Mouse (Mus musculus) ovary, postnatal 14 days (tissue): ENCODE results near the gene Snx9.

Experiments used
- DNase-seq: peaks from one replicate; pipeline ENCODE4 v3.0.0; 2022; ENCODE audit warnings: low spot score

The Snx9 gene

DNA sequence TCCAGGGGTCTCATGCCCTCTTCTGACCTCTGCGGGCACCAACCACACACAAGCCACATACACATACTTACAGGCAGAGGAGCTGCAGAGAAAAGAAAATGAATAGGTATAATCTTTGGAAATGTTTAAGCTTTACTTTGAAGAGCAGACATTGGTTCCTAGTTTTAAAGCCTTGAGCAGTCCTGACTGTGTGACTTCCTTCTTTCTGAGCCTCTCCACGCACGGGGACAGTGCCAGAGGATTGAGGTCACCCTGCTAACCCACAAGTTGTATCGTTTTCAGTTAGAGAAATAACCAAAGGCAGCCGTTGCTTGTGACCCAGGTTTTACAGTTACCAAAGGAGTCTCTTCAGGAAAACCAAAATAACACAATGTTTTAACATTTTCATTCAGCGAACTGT lies 87.9 kb downstream of the Snx9 start:
- DNase-seq = no peak

DNA sequence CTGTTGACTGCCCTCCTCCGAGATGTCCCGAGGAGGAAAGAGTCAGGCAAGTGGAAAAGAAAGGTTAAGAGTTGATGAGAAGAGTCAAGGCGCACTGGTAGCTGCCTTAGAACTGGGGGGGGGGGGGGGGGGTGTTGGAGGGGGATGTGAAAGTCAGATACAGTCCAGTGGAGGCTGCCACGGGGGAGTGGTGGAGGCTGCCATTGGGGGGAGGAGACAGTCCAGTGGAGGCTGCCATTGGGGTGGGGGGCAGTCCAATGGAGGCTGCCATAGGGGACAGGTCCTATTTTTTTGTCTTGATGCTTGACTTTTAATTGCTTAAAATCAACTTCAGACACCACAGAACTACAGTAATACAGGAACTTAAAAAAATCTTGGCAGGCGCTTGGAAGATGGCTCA lies 91.0 kb downstream of the Snx9 start:
- DNase-seq = no peak

DNA sequence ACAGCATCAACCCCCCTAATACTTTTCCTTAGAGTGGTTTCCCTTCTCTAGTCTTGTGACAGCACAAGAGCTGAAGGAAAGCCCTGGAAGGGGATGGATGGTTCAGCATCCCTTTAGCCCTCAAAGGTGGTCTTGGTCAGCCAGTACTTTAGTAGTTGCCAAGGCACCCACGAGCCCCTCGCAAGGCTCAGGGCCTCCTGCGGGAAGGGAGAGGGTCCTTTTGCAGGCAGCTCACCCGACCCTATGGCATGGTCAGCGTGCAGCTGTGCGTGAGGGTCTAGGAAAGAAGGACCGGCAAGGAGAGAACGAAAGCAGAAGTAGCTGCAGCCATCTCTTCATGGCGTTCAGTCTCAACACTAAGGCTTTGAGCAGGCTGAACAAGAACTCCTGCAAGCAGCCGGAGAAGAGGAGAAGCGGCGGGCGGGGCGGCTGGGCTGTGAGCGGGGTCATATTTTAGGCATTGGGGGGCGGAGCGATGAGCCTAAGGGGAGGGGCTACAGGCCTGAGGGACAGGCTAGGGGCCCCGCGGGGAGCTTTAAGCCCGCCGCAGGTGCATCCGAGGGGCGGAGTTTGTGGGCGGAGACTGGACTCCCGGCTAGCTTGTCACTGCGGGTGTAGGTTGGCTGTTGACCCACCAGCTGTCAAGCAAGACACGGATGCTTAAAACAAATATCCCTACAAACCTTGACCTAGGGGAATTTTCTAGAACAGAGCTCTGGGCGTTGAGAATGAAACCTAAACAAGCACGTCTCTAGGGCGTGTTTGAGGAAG lies 93.6 kb downstream of the Snx9 start:
- peak; percentile 50 for DNase-seq

DNA sequence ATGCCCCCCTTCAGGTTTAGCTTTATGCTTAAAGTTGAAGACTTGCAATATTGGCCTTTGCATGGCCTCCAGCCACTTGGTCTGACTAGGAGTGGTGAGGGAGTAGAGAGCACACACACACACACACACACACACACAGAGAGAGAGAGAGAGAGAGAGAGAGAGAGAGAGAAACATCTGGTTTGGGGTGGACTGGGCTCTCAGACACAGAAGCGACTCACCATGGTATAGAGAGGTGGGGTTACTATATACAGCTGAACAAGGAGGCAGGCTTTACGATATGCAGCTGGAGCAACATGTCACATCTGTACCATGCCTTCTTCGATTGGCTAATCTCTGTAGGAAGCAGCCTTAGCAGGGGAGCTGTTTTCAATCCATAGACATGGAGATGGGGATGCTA lies 94.6 kb downstream of the Snx9 start:
- DNase-seq = no peak

DNA sequence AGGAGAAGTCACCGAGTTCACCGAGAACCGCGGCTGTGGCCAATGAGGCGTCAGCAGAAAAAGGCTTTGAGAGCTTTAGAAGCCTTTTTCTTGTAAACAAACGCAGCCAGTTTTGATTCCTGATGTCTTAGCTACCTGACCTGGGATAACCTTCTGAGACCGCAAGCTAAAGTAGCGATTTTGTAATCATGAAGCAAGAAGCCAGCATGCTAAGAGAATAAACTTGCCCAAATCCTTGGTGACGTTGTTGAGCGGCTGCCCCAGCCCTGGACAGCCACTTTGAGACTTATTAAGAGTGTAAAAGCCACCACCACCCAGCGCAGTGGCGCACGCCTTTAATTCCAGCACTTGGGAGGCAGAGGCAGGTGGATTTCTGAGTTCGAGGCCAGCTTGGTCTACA lies 95.1 kb downstream of the Snx9 start:
- no peak for DNase-seq

DNA sequence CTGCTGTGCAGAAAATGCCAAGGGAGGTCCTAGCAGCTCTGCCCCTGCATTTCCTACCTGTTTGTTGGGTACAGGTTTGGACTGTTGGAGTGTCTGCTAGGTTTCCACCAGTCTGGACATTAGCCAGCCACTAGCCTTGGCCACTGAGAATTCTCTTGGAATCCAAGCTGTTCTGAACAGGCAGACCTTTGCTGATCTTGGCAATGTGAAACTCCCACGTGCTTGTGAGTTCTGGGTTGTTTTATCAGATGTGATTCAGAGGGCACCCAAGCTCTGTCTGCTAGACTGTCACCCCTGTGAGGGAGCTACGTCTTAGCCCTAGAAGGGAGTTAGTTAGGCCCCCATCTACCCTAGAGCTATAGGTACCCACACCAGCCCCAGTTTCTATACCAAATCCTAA lies 96.3 kb downstream of the Snx9 start:
- no peak for DNase-seq

DNA sequence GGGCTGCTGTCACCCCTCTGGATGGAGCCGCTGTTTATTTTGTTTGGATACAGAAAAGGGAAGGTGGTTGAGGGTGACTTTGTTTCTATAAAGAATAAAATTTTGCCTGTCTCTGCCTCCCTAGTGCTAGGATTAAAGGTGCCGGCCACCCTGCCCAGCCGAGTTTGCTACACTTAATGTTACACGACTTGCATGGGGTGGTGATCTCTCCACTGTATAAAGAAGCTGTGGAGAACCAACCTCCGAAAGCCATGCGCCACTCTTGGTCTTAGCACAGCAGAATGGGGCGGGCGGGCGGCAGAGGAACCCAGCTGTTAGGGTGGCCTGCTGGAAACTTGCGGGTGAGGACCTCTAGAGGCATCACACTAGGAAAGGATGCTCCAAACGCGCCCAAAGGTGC lies 98.7 kb downstream of the Snx9 start:
- DNase-seq = no peak

DNA sequence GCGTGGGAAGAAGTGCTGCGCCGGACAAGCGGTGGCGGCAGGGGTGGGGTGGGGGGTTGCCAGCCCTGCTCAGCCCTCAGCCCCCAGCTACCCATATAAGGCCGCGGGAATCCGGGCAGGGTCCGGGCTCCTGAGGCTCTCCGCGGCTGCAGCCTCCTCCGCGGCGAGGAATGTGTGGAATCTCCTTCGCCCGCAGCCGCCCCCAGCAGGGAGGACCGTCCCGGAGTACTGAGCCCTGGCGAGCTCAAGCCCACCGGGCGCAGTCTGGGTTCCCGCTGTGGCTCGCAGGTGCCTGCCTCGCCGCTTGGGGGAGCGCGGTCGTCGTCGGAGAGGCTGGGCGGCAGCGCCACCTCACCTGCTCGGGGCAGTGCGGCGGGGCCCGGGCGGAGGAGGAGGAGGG lies 99.7 kb downstream of the Snx9 start:
- DNase-seq = peak; percentile 70

DNA sequence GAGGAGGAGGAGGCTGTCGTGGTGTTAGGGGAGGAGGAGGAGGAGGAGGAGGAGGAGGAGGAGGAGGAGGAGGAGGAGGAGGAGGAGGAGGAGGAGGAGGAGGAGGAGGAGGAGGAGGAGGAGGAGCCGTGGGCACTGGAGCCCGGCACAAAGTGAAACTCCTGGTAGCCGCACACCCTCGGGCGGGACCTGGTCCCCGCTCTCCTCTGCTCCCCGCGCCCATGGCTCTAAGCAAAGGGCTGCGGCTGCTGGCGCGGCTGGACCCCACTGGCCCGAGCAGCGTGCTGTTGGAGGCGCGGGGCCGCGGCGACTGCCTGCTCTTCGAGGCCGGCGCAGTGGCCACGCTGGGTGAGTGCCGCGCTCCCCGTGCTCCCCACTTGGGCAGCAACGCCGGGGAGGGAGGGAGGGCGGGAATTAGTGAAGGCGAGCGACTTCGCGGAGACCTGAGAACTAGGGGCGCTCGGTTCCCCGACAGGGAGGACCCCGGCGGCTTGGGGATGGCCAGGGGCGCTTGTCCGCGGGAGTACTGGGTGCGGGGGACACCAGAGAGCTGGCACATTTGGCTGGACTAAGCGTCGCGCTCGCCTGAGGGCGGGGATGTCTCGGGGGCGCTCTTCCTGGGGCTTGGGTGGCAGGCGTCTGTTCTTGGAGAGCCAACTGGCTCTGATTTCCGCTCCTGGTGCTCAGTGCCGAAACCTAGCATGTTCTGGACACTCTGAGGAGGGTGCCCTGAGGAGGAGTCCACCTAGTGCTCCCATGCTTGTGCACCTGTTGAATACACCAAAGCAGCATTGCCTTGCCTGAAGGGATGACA lies 100.3 kb downstream of the Snx9 start, which contains the start of gene Synj2:
Gene Synj2, plus strand, starts transcription at position 51 of the 814 bp plus-strand sequence.
- DNase-seq = peak; percentile 44

DNA sequence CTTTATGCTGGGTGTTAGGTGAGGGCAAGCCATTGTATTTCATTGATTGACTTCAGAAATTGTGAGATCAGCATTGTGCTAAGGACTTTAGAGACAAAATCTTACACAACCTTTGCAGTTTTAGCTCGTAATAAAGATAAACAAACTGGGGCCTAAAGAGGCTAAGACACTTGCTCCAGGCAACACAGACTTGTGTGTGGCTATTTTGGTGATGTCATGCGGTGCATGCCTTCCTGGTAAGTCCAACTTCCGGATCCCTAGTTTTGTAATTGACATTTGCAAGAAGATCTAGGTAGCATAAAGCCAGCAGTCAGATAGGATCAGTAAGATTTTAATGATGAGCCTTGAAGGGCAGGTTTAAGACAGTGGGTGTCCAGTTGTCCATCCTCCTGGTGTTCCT lies 101.0 kb downstream of the Snx9 start:
- DNase-seq = no peak

DNA sequence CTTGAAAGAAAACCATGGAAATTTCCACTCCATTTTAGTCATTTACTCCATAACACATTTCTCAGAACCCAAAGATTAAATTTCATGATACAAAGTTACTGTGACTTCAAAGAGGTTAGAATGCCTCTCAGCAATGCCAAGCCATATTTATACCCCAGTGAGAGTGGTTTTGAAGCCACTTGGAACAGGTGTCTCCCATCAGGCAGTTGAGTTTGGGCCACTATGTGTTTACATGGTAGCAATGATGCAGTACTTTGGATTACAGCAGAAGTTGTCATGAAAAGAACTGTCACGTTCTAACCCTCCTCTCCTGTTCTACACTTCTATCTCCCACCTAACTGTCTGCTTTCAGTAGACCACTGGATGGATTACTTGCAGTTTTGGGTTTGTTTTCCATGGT lies 101.9 kb downstream of the Snx9 start:
- no peak for DNase-seq

DNA sequence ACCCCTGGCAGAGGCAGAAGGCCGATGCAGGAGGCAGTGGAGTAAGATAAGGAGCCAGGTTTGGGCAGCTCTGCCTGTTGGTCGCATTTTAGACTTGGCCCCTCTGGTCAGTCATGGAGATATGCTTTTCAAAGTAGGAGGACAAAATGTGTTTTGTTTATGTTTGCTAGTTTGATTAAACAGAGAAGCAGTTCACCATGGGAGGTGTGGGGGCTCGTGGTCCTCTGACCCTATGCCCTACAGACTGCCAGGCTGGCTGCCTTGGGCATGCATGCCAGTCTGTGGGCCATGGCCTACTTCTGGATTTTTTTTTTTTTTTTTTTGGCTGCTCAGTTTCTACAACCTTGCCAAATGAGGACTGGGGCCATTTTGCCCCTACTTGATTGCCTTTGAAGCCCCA lies 105.9 kb downstream of the Snx9 start:
- no peak for DNase-seq

DNA sequence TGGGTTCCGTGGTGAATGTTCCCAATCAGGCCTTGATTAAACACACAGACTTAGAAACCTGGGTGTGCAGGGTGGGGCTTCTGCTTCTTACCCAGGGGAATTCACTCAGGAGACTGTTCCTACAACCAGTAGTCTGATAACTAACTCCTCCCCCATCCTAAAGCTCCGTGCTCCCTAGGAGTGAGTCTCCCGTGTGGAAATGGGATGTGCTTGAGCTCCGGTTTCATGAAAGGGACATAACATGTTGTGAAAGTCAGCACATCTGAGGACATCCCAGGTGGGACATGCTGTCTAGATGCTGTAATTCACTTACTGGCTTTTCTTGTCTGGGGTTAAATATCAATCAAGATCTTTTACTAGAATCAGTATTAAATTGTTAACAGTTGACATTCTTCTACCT lies 111.3 kb downstream of the Snx9 start:
- no peak for DNase-seq

DNA sequence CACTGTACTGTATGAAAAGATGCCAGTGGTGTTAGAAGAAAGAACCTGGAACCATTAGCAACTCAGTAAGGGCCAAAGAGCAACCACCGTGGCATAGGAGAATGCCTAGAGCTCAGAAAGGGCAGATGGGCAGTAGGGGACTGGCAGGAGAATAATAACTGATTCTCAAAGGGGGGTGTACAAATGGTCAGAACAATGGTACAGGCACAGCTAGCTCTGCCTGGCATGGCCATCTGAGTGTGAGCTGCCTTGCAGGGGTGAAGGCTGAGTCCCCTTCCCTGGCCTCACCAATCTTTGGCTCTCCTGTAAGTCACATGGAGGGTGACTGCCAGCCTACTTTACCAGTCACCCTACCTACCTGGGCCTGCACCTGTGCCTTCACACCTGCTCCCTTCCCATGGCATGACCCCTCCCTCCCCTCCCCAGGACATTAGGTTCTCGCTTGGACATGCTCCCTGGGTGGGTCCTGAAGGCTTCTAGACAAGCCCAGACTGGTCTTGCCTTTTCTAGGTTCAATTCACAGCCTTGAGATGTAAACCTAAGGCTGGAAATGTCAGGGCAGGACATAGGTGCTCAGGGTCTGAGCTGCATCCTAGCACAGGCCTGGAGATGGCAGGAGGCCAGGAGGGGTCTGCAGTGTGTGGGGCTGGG lies 115.3 kb downstream of the Snx9 start:
- DNase-seq = no peak

DNA sequence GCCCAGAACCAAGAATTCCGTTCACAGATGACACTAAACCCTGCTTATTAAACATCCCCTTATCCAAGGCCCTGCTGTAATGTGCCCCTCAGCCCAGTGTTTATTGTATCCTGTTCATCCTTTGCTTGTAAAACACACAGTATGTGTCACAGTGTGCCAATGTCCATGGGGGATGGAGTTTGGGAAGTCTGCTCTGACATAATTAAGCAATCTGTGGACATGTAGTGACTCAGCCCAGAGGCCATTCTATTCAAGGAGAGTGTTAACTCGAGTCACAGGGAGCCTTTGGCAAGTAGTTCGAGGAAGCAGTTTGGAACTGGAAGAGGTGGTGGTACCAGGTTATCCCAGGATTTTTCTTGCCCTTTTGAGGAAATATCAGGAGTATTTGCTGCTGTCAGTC lies 116.0 kb downstream of the Snx9 start:
- no peak for DNase-seq

DNA sequence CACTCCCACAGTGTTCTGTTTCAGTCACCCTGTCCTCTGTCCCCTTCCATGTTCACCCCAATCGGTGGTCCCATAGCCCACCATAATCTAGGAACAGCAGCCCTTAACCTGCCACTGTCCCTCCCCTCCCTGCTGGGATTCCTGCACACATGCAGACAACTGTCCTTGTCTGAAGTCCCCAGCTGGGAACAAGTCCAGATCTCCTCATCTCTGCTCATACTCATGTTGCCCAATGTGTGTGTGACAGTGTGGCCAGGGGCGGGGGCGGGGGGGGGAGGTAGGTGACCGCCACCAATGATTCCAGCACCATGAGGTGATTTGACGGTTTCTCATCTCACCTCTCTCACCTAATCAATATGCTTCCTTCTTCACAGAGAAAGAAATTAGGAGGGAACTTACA lies 117.1 kb downstream of the Snx9 start:
- DNase-seq = no peak

DNA sequence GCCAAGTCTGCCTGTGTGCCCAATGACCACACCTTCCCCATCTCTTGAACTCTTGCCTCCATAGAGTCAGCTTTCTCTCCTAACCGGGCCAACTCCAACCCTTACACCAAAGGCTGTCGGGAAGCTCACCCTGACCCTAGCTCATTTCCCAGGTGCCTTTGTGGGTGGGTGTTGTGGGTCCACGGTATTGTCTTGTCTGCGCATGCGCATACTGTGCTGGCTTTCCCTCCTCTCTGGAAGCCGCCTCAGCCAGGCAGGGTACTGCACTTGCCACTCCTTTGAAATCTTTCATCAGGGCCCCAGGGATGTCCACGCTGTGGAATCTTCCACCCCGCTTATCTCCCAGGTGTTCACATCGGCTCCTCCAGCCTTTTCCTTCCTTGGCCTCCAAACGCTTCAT lies 117.5 kb downstream of the Snx9 start:
- no peak for DNase-seq

DNA sequence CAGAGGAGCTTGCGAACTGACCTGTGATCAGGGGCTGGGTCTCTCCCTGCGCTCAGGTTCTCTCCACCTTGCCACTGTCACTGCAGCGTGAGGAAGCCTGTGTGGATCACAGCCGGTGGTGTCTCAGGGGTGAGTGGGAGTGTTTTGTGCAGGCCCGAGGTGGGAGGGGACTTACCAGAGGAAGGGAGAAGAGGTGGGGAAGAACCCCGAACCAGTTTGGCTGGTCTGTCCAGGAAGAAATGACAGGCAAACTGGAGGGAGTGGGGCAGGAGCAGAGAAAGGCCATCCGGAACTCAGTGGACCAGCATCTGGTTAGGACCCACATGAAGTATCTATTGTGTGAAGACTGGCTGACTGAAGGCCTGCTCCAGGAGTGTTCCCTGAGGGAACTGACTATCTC lies 118.0 kb downstream of the Snx9 start:
- DNase-seq = no peak

DNA sequence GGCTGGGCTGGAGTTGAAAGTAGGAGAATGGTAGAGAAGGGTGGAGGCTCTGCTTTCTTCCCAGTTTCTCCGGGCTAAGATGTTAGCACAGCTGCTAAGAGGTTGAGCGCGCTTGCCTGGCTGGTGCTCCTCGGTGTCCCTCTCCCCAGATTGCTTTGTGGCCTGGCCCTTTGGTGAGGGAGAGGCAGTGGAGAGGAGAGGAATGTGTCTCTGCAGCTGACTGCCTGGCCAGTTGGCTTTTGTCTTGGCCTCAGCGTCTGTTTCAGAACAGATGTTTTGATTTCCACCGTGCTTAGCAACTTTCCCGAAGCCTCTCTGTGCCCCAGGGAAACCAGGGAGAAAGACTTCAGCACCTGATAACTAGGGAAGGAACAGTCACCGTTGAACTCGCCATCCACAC lies 118.7 kb downstream of the Snx9 start:
- no peak for DNase-seq

DNA sequence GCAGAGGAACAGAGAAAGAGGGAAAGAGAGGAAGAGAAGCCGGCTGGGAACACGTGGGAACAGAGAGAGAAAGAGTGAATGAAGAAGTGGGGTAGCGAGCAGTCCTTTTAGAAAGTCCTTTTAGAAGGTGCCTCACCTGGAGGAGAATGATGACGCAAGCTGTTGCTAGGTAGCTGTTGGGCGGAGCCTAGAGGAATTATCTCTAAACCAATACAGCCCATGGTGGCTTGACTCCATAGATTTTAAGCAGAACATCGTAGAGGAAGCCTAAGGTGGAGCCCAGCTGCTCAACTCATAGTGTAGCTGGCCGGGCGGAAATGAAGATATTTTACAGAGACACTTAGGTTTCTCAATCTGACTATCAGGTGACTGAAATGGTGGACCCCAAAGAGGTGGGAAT lies 122.6 kb downstream of the Snx9 start:
- no peak for DNase-seq

DNA sequence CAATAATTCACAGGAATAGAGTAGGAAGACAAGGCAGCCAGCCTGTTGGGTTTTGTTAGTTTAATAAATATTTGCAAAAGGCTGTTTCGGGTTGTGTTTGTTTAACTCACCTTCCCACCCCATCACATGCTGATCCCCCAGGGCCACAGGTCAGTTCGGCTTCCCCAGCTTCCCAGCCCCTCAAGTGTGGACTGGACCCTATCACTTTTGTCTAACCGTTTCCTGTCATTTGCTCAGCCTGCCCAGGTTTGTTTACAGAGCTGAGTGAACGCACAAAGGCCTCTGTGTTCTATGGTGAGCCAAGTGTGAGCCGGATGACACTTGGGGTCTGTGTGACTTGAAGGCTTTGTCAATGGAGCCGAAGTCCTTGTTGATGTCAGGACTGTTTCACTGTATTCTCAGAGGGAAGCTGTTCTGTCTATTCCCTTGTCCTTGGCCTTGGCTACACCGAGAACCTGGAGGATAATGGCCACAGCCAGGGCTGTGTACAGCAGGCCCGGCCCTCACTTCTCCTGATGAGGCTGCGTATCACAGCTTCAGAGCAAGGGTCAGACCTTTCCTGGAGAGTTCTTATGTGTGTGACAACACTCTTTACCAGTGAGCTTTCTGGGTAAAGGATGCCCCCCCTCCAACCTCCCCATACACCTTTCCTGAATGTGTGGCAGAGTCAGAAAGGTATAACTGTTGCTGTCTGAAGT lies 124.1 kb downstream of the Snx9 start:
- DNase-seq = no peak

DNA sequence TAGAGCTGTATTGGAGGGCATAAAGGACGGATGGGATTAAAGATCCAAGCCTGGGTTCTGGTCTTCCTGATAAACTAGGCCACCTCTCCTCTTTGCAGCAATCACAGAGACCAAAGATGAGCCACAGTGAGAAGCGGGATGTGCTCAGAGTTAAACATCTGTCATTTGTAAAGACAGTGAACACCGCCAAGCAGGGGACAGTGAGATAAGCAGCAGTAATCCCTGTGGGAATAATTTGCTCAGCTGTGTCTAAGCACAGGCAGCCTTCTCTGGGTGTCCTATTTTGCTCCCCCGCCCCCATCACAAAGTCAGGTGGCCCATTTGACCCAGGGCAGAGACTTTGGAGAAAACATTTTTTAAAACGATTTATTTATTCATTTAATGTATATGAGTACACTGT lies 125.6 kb downstream of the Snx9 start:
- no peak for DNase-seq

DNA sequence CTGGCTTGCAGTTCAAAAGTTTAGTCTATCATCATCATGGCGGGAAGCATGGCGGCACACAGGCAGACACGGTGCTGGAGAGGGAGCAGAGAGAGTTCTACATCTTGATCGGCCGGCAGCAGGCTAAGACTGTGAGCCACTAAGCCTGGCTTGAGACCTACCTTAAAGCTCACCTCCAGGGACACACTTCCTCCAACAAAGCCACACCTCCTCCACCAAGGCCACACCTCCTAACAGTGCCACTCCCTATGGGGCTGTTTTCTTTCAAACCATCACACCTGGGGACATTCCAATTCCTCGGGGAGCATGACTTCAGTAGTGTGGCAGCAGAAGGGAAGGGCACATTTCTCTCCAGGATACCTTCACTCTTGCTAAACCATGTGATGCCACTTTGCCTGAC lies 127.4 kb downstream of the Snx9 start:
- DNase-seq = no peak
